Mouse (Mus musculus): ENCODE data around the gene Chchd1. TPM values are rescaled to one million over a fixed set of nuclear protein-coding genes. Genes with fewer than 3 reads are reported as not detected.

The Chchd1 gene
- 235 and 281 TPM in 2 replicates for polyA plus RNA-seq (2015; fragmentation: Nextera tagmentation; extraction: Ambion mirVana)

DNA sequence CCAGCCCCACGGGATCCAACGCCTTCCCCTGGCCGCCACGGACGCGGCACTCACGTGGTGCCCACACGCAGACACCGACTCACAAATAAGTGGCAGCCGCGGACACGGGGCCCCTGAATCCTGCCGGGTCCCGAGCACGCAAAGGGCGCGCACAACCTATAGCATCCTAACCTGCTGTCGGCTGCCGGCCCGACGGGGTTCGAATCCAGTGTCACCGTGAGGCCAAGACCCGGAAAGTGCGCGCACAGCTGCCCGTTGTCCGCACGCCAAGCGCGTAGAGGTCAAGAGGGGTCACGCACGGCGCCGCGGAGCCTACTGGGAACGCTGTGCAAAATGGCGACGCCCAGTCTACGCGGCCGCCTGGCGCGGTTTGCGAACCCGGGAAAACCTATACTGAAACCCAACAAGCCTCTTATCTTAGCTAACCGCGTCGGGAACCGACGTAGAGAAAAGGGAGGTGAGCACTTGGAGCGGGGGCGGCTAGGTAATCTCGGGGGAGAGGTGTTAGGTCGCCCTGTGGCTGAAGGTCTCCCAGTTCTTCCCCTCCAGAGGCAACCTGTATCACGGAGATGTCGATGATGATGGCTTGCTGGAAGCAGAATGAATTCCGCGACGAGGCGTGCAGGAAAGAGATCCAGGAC lies at the start of gene Chchd1:
Gene Chchd1, plus strand, starts transcription at position 266 of the 641 bp plus-strand sequence.
- H3K4me1 ChIP-seq: peaks cover 54% of the 10 kb centered on the region

DNA sequence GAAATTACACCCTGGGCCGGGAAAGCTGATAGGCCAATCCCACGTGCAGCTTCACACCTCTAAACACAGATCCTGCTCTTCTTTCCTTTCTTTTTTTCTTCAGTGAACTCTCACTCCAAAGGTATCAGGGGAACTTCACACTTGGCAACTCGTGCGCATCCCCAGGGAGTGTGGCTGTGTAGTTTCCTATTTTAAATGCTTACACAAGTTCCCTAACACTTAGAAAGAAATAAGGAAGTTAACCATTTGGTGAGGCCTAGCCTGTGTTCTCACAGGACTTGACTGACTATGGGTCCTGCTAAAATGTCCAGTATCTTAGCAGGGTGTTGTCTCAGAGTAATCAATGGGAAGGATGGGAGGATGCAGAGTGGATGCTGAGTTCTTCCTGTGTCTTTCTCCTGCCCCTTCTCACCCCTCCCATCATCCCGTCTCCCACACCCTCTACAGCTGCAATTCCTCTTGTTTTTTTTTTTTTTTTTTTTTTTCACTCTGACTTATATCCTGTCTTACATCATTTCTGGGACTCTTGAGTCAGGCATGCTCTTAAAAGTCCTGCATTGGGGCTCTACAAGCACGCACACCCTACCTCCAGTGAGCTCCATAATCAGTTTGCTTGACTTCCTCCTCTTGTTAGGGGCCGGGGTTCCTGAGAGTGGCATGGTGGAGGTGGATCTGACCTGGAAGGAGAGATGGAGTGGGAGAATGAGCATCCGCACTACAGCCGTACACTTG lies 48.0 kb upstream of the Chchd1 start:
- H3K27me3 ChIP-seq: 0 out of 2 replicates have a peak, but pooled peaks cover 2% of the 10 kb centered on the region
- no peaks in the 10 kb centered on the region for H3K36me3 ChIP-seq (ENCODE audit: poor library complexity, severe bottlenecking)
- WGBS: 79% methylated on average over 9 of the region's 9 CpGs
- H3K4me1 ChIP-seq: no peaks in the 10 kb centered on the region
- no peak overlapping the region for H3K4me3 ChIP-seq
- H3K27ac ChIP-seq: no peak overlapping the region
- H3K9me3 ChIP-seq (replicated peaks): no peaks in the 10 kb centered on the region
- H3K4me2 ChIP-seq: no peak overlapping the region
- H3K9ac ChIP-seq: no peak overlapping the region
- no peak for ATAC-seq

More for the DNA sequence above, at the start of gene Chchd1:
- Histone ChIP-seq H3K9ac (peak within 1 kb of the TSS; percentile 86), H3K27me3 (no peaks in the 10 kb centered on the region), H3K9me3 (replicated peaks) (no peaks in the 10 kb centered on the region), H3K27ac (peak within 1 kb of the TSS; percentile 88), H3K36me3 (ENCODE audit: poor library complexity, severe bottlenecking) (peaks cover 27% of the 10 kb centered on the region), H3K4me3 (peak within 1 kb of the TSS; percentile 73), H3K4me2 (peak within 1 kb of the TSS; percentile 64)
- peak; percentile 66 for ATAC-seq
- WGBS: under 1% methylated on average over 61 of the region's 61 CpGs

DNA sequence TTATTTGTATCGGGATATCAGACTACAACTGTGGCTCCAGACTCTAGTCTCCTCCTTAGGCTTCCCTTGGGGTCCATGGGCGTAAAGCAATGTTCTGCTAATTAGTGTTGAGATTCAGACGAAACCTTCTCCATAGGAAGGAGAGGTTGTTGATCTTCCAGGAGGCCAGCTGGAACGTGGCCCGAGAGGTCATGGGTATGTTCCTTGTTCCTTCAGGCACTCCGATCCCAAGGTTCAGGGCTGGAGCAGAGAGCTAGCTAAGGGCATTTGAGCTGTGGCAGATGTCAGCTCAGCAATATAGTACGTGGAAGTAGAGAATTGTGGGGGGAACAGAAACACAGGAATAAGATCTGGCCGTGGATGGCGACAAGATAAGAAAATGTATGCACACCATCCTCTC lies 47.1 kb upstream of the Chchd1 start:
- H3K4me1 ChIP-seq: peaks cover 3% of the 10 kb centered on the region; the same call in 1 of the 2 replicates
- H3K36me3 ChIP-seq (ENCODE audit: poor library complexity, severe bottlenecking): no peaks in the 10 kb centered on the region
- H3K4me2 ChIP-seq: no peak overlapping the region
- 0 out of 2 replicates have a peak, but pooled peaks cover 2% of the 10 kb centered on the region for H3K27me3 ChIP-seq
- no peak overlapping the region for H3K9ac ChIP-seq
- H3K9me3 ChIP-seq (replicated peaks): no peaks in the 10 kb centered on the region
- no peak for ATAC-seq
- H3K4me3 ChIP-seq: no peak overlapping the region
- WGBS: 89% methylated on average over 9 of the region's 9 CpGs
- no peak overlapping the region for H3K27ac ChIP-seq

DNA sequence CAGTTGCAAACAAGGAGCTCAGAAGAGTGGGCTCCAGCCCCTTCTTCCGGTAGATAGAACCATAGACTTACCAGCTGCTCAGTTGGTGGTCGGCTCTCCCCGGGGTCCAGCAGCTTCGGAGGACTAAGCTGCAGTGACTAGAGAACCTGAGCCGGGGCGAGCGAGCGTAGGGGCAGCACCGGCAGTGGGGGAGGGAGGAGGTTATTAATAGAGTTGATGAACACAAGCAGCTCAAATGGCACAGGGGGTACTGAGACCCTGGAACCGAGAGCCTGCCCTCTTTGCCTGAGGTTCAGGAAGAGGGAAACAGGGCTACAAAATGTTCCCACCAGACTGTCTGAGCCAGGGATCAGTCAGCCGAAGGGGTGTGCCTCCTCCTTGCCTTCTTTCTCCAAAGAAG lies 46.4 kb upstream of the Chchd1 start, which contains the start of gene Myoz1:
Gene Myoz1, minus strand, starts transcription at position 180 of the 400 bp plus-strand sequence.
- H3K9me3 ChIP-seq (replicated peaks): no peaks in the 10 kb centered on the region
- H3K4me2 ChIP-seq: no peak within 1 kb of the TSS
- H3K36me3 ChIP-seq (ENCODE audit: poor library complexity, severe bottlenecking): no peaks in the 10 kb centered on the region
- WGBS: 36% methylated on average over 11 of the region's 11 CpGs
- H3K27me3 ChIP-seq: 0 out of 2 replicates have a peak, but pooled peaks cover 2% of the 10 kb centered on the region
- H3K27ac ChIP-seq: no peak within 1 kb of the TSS
- ATAC-seq: no peak
- H3K4me1 ChIP-seq: peaks cover 4% of the 10 kb centered on the region
- H3K4me3 ChIP-seq: no peak within 1 kb of the TSS
- H3K9ac ChIP-seq: no peak within 1 kb of the TSS

DNA sequence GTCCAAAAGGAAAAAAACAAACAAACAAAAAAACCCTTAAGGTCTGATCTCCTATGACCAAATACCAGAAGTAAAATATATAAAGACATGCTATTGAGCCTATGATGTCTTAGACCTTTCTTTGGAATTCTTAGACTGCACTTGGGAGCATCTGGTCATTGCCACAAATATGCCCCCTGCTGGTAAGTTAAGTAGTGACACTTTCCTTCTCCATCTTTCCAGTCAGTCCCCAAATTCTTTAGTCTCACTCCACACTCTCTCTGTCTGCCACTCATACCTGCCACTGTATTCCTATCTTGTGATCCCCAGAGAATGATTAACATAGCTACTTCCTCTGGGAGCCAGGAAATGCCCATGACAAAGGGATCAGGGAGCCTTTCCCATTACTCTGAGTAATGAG lies 44.5 kb upstream of the Chchd1 start:
- Histone ChIP-seq H3K4me2 (no peak overlapping the region), H3K27me3 (peaks cover 18% of the 10 kb centered on the region), H3K9ac (no peak overlapping the region), H3K4me1 (peaks cover 14% of the 10 kb centered on the region), H3K4me3 (no peak overlapping the region), H3K36me3 (ENCODE audit: poor library complexity, severe bottlenecking) (no peaks in the 10 kb centered on the region), H3K9me3 (replicated peaks) (no peaks in the 10 kb centered on the region), H3K27ac (no peak overlapping the region)
- ATAC-seq: no peak

DNA sequence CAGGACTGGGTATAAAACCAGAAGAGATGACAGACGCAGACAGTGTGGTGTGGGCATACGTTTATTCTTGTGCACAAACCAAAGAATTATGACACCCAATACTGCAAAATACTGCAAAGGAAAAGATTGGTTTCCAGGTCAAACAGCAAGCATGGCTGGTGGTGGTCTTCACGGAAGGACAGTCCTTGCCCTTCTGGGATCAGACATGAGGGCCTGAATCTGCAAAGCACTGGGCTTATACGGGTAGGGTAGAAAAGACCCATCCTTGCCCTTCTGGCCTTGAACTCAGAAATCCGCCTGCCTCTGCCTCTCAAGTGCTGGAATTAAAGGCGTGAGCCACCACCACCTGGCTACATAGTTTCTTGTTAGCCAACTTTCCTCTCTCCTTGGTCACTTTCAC lies 43.9 kb upstream of the Chchd1 start:
- ATAC-seq: no peak
- Histone ChIP-seq H3K27me3 (peaks cover 19% of the 10 kb centered on the region), H3K9ac (no peak overlapping the region), H3K4me2 (no peak overlapping the region), H3K4me3 (no peak overlapping the region), H3K36me3 (ENCODE audit: poor library complexity, severe bottlenecking) (no peaks in the 10 kb centered on the region), H3K9me3 (replicated peaks) (no peaks in the 10 kb centered on the region), H3K27ac (no peak overlapping the region), H3K4me1 (peaks cover 14% of the 10 kb centered on the region)
- 87% methylated on average over 6 of the region's 6 CpGs for WGBS

DNA sequence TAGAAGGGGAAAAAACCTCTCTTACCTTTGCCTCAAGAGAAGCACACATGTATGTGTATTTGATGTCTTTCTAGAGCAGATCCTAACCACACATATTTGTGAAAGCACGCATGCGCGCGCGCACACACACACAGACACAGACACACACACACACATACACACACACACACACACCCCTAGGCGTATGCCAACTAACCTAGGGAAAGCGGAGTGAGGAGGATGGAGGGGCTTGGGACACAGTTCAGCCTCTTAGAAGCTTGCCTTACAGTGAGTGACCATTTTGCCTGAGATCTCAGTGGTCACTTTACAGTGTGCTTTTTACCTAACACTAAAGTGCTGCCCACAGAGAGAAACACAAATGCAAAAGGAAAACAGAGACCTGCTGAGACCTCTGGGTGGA lies 43.1 kb upstream of the Chchd1 start:
- Histone ChIP-seq H3K9ac (no peak overlapping the region), H3K27ac (no peak overlapping the region), H3K27me3 (peaks cover 19% of the 10 kb centered on the region), H3K4me2 (no peak overlapping the region), H3K4me1 (peaks cover 20% of the 10 kb centered on the region), H3K4me3 (no peak overlapping the region), H3K9me3 (replicated peaks) (no peaks in the 10 kb centered on the region), H3K36me3 (ENCODE audit: poor library complexity, severe bottlenecking) (no peaks in the 10 kb centered on the region)
- WGBS: 97% methylated on average over 7 of the region's 7 CpGs
- no peak for ATAC-seq

DNA sequence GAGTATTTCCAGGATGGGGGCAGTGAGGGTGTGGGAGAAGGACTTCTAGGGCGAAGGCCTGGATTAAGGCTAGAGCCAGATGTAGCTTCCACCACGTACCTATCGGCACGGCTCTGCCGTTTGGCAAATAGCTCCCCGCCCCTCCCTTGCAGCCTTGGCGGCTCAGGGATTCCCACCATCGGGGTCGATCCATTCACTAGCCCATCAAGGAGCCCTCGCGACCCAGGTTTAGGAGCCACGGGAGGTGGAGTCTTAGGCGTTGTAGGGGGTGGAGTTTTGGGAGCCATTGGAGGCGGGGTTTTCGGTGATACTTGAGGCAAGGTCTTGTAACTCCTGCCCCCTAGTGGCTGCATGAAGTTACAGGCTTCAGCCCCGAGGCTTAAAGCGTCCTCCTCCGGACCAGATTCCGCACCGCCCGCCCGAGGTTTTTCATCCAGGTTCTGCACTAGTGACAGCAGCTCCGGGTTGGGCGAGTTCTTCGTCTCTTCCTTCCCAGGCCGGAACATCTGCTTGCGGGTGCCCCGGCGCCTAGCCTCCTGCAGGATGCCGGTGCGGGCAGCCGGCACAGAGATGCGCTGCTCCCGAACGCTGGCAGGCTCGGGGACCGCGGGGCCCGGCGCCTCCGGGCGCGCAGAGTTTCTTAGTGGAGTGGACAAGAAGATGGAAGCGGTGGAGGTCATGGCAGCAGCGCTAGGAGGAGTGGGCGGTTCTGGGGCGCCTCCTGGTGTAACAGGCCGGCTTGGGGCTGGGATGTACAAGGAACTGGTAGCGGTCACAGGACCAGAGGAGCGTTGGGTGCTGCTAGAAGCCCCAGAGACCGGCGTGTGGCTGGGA lies 41.8 kb upstream of the Chchd1 start:
- no peaks in the 10 kb centered on the region for H3K36me3 ChIP-seq (ENCODE audit: poor library complexity, severe bottlenecking)
- H3K27me3 ChIP-seq: peaks cover 23% of the 10 kb centered on the region
- WGBS: 2% methylated on average over 52 of the region's 52 CpGs
- peak overlapping the region; percentile 76 for H3K9ac ChIP-seq
- H3K4me1 ChIP-seq: peaks cover 20% of the 10 kb centered on the region
- H3K27ac ChIP-seq: peak overlapping the region; percentile 49
- H3K4me3 ChIP-seq: peak overlapping the region; percentile 55
- H3K9me3 ChIP-seq (replicated peaks): no peaks in the 10 kb centered on the region
- ATAC-seq: peak; percentile 91
- peak overlapping the region; percentile 90 for H3K4me2 ChIP-seq

DNA sequence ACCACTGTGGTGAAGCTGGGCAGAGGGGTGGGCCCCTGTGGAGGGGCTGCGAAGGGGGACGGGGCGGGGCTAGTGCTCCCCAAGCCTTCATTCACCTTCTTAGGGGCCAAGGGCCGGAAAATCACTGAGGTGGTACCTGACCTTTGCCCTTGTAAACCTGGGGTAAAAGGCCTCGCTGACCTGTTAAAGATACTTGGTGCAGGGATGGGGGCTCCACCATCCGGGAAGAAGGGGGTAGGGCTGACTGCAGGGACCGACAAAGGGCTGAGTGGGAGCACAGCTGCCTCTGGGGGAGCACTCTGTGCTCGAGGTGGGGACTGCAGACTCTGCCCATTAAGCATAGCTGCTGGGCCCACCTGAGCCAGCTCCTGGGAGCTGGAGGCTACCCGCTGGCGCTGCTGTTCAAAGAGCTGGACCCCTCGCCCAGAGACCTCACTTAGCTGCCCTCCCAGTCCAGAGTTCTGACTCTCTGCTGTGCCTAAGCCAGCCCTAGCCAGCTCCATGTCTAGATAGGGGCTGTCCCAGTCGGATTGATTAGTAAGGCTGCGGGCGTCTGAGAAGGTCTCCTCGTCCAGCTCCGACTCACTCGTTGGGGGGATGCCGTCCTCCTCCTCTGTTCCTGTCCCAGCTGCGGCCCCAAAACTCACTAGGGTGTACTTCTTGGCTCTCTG lies 41.0 kb upstream of the Chchd1 start:
- H3K4me3 ChIP-seq: peak overlapping the region; percentile 55
- WGBS: 7% methylated on average over 18 of the region's 19 CpGs
- peak overlapping the region; percentile 90 for H3K4me2 ChIP-seq
- ATAC-seq: peak; percentile 19; the same call in 1 of the 2 replicates
- H3K9me3 ChIP-seq (replicated peaks): no peaks in the 10 kb centered on the region
- peak overlapping the region; percentile 76 for H3K9ac ChIP-seq
- H3K36me3 ChIP-seq (ENCODE audit: poor library complexity, severe bottlenecking): no peaks in the 10 kb centered on the region
- peaks cover 23% of the 10 kb centered on the region for H3K27me3 ChIP-seq
- peaks cover 20% of the 10 kb centered on the region for H3K4me1 ChIP-seq
- H3K27ac ChIP-seq: peak overlapping the region; percentile 49

DNA sequence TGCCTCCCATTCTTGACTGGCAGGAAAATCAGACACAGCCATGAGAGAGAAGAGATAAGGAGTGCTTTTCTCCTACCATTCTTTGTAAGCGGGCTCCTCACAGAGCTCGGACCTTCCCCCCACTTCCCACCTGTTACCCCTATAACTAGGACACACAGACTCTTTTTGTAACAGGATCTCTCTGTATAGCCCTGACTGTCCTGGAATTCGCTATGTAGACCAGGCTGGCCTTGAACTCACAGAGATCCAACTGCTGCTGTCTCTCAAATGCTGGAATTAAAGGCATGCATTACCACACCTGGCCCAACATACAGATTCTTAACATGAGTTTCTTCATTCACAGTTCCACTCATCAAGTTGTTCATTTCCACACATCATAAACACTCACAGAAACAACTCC lies 40.1 kb upstream of the Chchd1 start:
- 92% methylated on average over 3 of the region's 3 CpGs for WGBS
- Histone ChIP-seq H3K36me3 (ENCODE audit: poor library complexity, severe bottlenecking) (no peaks in the 10 kb centered on the region), H3K27me3 (peaks cover 27% of the 10 kb centered on the region), H3K9ac (no peak overlapping the region), H3K27ac (no peak overlapping the region), H3K4me2 (no peak overlapping the region), H3K9me3 (replicated peaks) (no peaks in the 10 kb centered on the region), H3K4me1 (peaks cover 20% of the 10 kb centered on the region), H3K4me3 (no peak overlapping the region)
- ATAC-seq: no peak

DNA sequence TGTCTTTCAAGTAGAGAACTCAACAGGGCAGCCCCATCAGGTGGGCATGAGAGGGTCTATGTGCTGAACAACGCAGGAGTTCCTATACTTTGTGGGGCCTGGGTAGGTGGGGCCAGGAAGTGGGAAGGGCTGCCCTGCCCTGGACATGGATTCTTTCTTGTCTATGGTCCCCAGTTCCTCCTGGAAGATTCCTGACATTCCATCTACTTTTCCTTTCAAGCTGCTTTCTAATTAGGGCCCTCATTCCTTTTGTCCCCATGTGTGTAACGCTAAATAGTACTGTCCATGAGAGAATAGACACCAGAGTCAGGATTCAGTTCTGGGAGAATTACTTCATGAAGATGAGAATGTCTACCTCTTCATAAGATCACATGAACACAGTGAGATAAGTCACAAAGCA lies 39.2 kb upstream of the Chchd1 start:
- ATAC-seq: no peak
- WGBS: 54% methylated on average over 2 of the region's 2 CpGs
- Histone ChIP-seq H3K4me1 (peaks cover 20% of the 10 kb centered on the region), H3K27ac (no peak overlapping the region), H3K27me3 (peaks cover 35% of the 10 kb centered on the region), H3K4me2 (no peak overlapping the region), H3K9ac (no peak overlapping the region), H3K9me3 (replicated peaks) (no peaks in the 10 kb centered on the region), H3K4me3 (no peak overlapping the region), H3K36me3 (ENCODE audit: poor library complexity, severe bottlenecking) (no peaks in the 10 kb centered on the region)
